Comparison of ENCODE assay signal across 29 mouse cellular contexts in the genomic region with DNA sequence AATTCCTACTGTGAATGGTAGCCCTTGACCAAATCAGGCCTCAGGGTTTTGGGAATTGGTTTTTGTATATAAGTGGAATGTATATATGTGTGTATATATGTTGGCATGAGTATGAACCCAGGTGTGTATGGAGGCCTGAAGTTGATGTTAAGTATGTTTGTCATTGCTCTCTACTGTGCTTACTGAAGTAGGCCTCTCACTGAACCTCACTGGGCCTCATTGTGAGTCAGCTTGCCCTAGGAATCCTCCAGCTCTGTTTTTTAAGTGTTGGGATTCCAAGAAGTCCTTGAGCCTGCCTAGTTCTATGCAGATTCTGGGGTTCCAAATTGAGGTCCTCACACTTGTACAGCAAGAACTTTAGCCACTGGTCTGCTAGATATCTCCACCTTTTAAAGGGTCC. TPM values are rescaled to one million over a fixed set of nuclear protein-coding genes. Genes with fewer than 3 reads are reported as not detected.
DNase-seq lines count a peak whose midpoint lies in the region; ATAC-seq and TF ChIP-seq lines count a peak whose summit lies in the region.
"Had no signal": no experiment of that assay in that cellular context is flagged by ENCODE, and none has a peak within 500 bp of the region (broad histone marks: within the 10 kb centered on the region; RNA-seq: fewer than 3 reads in every experiment).

No protein-coding gene starts in this region.

- H3K9ac ChIP-seq in limb, embryonic 15.5 days, result no peak overlapping the region
- no peak overlapping the region; the same call in 1 of the 2 replicates for H3K9ac ChIP-seq in liver, embryonic 14.5 days (replicated peaks)
- no peak overlapping the region for H3K9ac ChIP-seq in liver, postnatal 0 days (replicated peaks)
- no peak overlapping the region for H3K9ac ChIP-seq in lung, embryonic 16.5 days (ENCODE audit: low read length)
- no peak overlapping the region for H3K9ac ChIP-seq in liver, embryonic 16.5 days (ENCODE audit: low read depth, low read length)
- H3K9ac ChIP-seq: embryonic facial prominence, embryonic 13.5 days; forebrain, embryonic 12.5 days; forebrain, embryonic 15.5 days; hindbrain, embryonic 12.5 days had no signal

- TF ChIP-seq EP300 in liver, embryonic 14.5 days (IDR thresholded peaks at IDR 0.05; ENCODE audit: low read depth), result no peak
- no peak for TF ChIP-seq EP300 in liver, postnatal 0 days (IDR thresholded peaks at IDR 0.05; ENCODE audit: low read depth)

- H3K4me1 ChIP-seq in limb, embryonic 15.5 days, result no peaks in the 10 kb centered on the region
- H3K4me1 ChIP-seq in limb, embryonic 10.5 days, result no peaks in the 10 kb centered on the region
- peaks cover 73 to 78% of the 10 kb centered on the region in 2 experiments for H3K4me1 ChIP-seq in liver, embryonic 14.5 days (replicated peaks; ENCODE audit: control insufficient read depth in 2 of 2, insufficient read depth in 2 of 2, low read length in 1 of 2)
- H3K4me1 ChIP-seq in liver, postnatal 0 days (ENCODE audit: insufficient read depth), result peaks cover 36% of the 10 kb centered on the region
- H3K4me1 ChIP-seq in lung, embryonic 16.5 days (replicated peaks; ENCODE audit: control insufficient read depth, insufficient read depth, low read length), result no peaks in the 10 kb centered on the region
- H3K4me1 ChIP-seq in liver, embryonic 16.5 days (ENCODE audit: control insufficient read depth, low read depth, low read length), result peaks cover 68% of the 10 kb centered on the region
- H3K4me1 ChIP-seq: embryonic facial prominence, embryonic 10.5 days; embryonic facial prominence, embryonic 13.5 days; forebrain, embryonic 12.5 days; forebrain, embryonic 15.5 days; hindbrain, embryonic 12.5 days had no signal

- no peaks in the 10 kb centered on the region for H3K36me3 ChIP-seq in limb, embryonic 15.5 days
- H3K36me3 ChIP-seq in limb, embryonic 10.5 days, result no peaks in the 10 kb centered on the region
- no peaks in the 10 kb centered on the region for H3K36me3 ChIP-seq in liver, embryonic 14.5 days (replicated peaks; ENCODE audit: control insufficient read depth, insufficient read depth, low read depth)
- H3K36me3 ChIP-seq in liver, postnatal 0 days (replicated peaks; ENCODE audit: insufficient read depth, low read length), result no peaks in the 10 kb centered on the region
- H3K36me3 ChIP-seq in lung, embryonic 16.5 days (ENCODE audit: control insufficient read depth, insufficient read depth, low read length), result no peaks in the 10 kb centered on the region
- H3K36me3 ChIP-seq in liver, embryonic 16.5 days (ENCODE audit: control insufficient read depth, insufficient read depth), result no peaks in the 10 kb centered on the region
- H3K36me3 ChIP-seq: embryonic facial prominence, embryonic 10.5 days; embryonic facial prominence, embryonic 13.5 days; forebrain, embryonic 12.5 days; forebrain, embryonic 15.5 days; hindbrain, embryonic 12.5 days had no signal

- 0 out of 2 replicates have a peak overlapping the region, but pooled peaks have one; percentile 27 for H3K27ac ChIP-seq in limb, embryonic 15.5 days
- H3K27ac ChIP-seq in limb, embryonic 10.5 days, result no peak overlapping the region
- peak overlapping the region; percentile 56 for H3K27ac ChIP-seq in liver, embryonic 14.5 days
- no peak overlapping the region for H3K27ac ChIP-seq in liver, postnatal 0 days (ENCODE audit: low read depth)
- no peak overlapping the region for H3K27ac ChIP-seq in lung, embryonic 16.5 days (ENCODE audit: low read length)
- peak overlapping the region; percentile 45; the same call in 1 of the 2 replicates for H3K27ac ChIP-seq in liver, embryonic 16.5 days (ENCODE audit: low read length)
- H3K27ac ChIP-seq: embryonic facial prominence, embryonic 10.5 days; embryonic facial prominence, embryonic 13.5 days; forebrain, embryonic 12.5 days; forebrain, embryonic 15.5 days; hindbrain, embryonic 12.5 days had no signal

- H3K9me3 ChIP-seq in limb, embryonic 15.5 days, result no peaks in the 10 kb centered on the region
- no peaks in the 10 kb centered on the region for H3K9me3 ChIP-seq in limb, embryonic 10.5 days (replicated peaks)
- no peaks in the 10 kb centered on the region for H3K9me3 ChIP-seq in liver, embryonic 14.5 days (ENCODE audit: control insufficient read depth, low read length)
- H3K9me3 ChIP-seq in liver, postnatal 0 days (ENCODE audit: low read length), result no peaks in the 10 kb centered on the region
- H3K9me3 ChIP-seq in lung, embryonic 16.5 days (ENCODE audit: control insufficient read depth, low read length), result no peaks in the 10 kb centered on the region
- H3K9me3 ChIP-seq in liver, embryonic 16.5 days (replicated peaks; ENCODE audit: control insufficient read depth, low read length), result no peaks in the 10 kb centered on the region
- H3K9me3 ChIP-seq: embryonic facial prominence, embryonic 10.5 days; embryonic facial prominence, embryonic 13.5 days; forebrain, embryonic 12.5 days; forebrain, embryonic 15.5 days; hindbrain, embryonic 12.5 days had no signal

- H3K4me3 ChIP-seq in limb, embryonic 15.5 days, result no peak overlapping the region
- H3K4me3 ChIP-seq in limb, embryonic 10.5 days, result no peak overlapping the region
- H3K4me3 ChIP-seq in liver, embryonic 14.5 days (ENCODE audit: insufficient read depth in 1 of 2, low read depth in 2 of 2, low read length in 2 of 2), result no peak overlapping the region
- H3K4me3 ChIP-seq in liver, postnatal 0 days (ENCODE audit: low read depth, low read length), result no peak overlapping the region
- no peak overlapping the region for H3K4me3 ChIP-seq in lung, embryonic 16.5 days (ENCODE audit: low read length)
- H3K4me3 ChIP-seq in liver, embryonic 16.5 days (ENCODE audit: low read depth, low read length), result no peak overlapping the region
- H3K4me3 ChIP-seq: embryonic facial prominence, embryonic 10.5 days; embryonic facial prominence, embryonic 13.5 days; erythroblast, embryonic 14.5 days; forebrain, embryonic 12.5 days; forebrain, embryonic 15.5 days; hindbrain, embryonic 12.5 days had no signal

- no peak for DNase-seq in limb, embryonic 10.5 days (ENCODE audit: low spot score)
- no peak for DNase-seq in liver, embryonic 14.5 days (ENCODE audit: low read depth in 3 of 3, low spot score in 3 of 3)
- no peak for DNase-seq in liver, postnatal 0 days
- DNase-seq in lung, postnatal 36 days, result no peak
- no peak for DNase-seq in B cell, adult 2 months
- DNase-seq: adrenal gland, adult 8-10 months; adrenal gland, postnatal 25 days; cerebellum, adult 11-12 months; cerebellum, adult 8-10 months; cerebellum, postnatal 10 days; cerebellum, postnatal 36 days; embryo, embryonic 11 days; gastrocnemius, postnatal 25 days had no signal

- no peaks in the 10 kb centered on the region for H3K27me3 ChIP-seq in limb, embryonic 15.5 days
- H3K27me3 ChIP-seq in limb, embryonic 10.5 days (ENCODE audit: low read depth, poor library complexity, severe bottlenecking), result no peaks in the 10 kb centered on the region
- H3K27me3 ChIP-seq in liver, embryonic 14.5 days (ENCODE audit: control insufficient read depth, insufficient read depth, low read length), result no peaks in the 10 kb centered on the region
- H3K27me3 ChIP-seq in liver, postnatal 0 days (ENCODE audit: insufficient read depth, low read length), result no peaks in the 10 kb centered on the region
- H3K27me3 ChIP-seq in lung, embryonic 16.5 days (ENCODE audit: control insufficient read depth, insufficient read depth, low read depth, low read length), result no peaks in the 10 kb centered on the region
- no peaks in the 10 kb centered on the region for H3K27me3 ChIP-seq in liver, embryonic 16.5 days (ENCODE audit: control insufficient read depth, insufficient read depth, low read depth, low read length)
- H3K27me3 ChIP-seq: embryonic facial prominence, embryonic 13.5 days; forebrain, embryonic 12.5 days; forebrain, embryonic 15.5 days; hindbrain, embryonic 12.5 days had no signal

- no peak for ATAC-seq in limb, embryonic 15.5 days (ENCODE audit: insufficient number of reproducible peaks, low FRiP score, low TSS enrichment, low read depth)
- ATAC-seq in liver, embryonic 14.5 days (ENCODE audit: insufficient read depth), result no peak
- ATAC-seq in liver, postnatal 0 days, result no peak
- ATAC-seq in lung, embryonic 16.5 days (ENCODE audit: low read depth), result peak; percentile 76
- ATAC-seq in liver, embryonic 16.5 days (ENCODE audit: low read depth), result no peak
- ATAC-seq: activated CD4-positive, CD25-positive, alpha-beta regulatory T cell, adult 4 months; forebrain, embryonic 15.5 days had no signal

- H3K4me2 ChIP-seq in limb, embryonic 15.5 days, result no peak overlapping the region
- no peak overlapping the region for H3K4me2 ChIP-seq in liver, embryonic 14.5 days (ENCODE audit: low read depth)
- H3K4me2 ChIP-seq in liver, postnatal 0 days (ENCODE audit: low read depth, low read length), result no peak overlapping the region
- no peak overlapping the region for H3K4me2 ChIP-seq in lung, embryonic 16.5 days (ENCODE audit: low read depth, low read length)
- H3K4me2 ChIP-seq in liver, embryonic 16.5 days (ENCODE audit: low read depth, low read length), result no peak overlapping the region
- H3K4me2 ChIP-seq: embryonic facial prominence, embryonic 13.5 days; forebrain, embryonic 12.5 days; forebrain, embryonic 15.5 days; heart, embryonic 11.5 days; hindbrain, embryonic 12.5 days had no signal

- no peak for TF ChIP-seq CTCF in liver, embryonic 14.5 days (IDR thresholded peaks at IDR 0.05; ENCODE audit: low read depth)
- TF ChIP-seq CTCF in liver, postnatal 0 days (IDR thresholded peaks at IDR 0.05; ENCODE audit: low read depth), result no peak

RNA-seq across cellular contexts. Expression of a gene that starts 15.9 kb away (rescaled TPM):
- polyA plus RNA-seq in limb, embryonic 15.5 days (2015; fragmentation: Nextera tagmentation; extraction: Ambion mirVana), result 3.2 and 3.5 TPM in 2 replicates
- not detected in 2 replicates for polyA plus RNA-seq in limb, embryonic 10.5 days (2016; fragmentation: Nextera tagmentation; extraction: Ambion mirVana)
- polyA plus RNA-seq in liver, embryonic 14.5 days (2012; rRNA removed), result not detected in 2 replicates
- polyA plus RNA-seq in liver, embryonic 14.5 days (2014; fragmentation: Nextera tagmentation; extraction: Ambion mirVana), result not detected in 2 replicates
- polyA plus RNA-seq in liver, postnatal 0 days (2015; fragmentation: Nextera tagmentation; extraction: Ambion mirVana), result not detected in 2 replicates
- not detected in 2 replicates for polyA plus RNA-seq in lung, embryonic 16.5 days (2015; fragmentation: Nextera tagmentation; extraction: Ambion mirVana)
- not detected in 2 replicates for polyA plus RNA-seq in liver, embryonic 16.5 days (2015; fragmentation: Nextera tagmentation; extraction: Ambion mirVana)
- polyA plus RNA-seq: activated CD4-positive, CD25-positive, alpha-beta regulatory T cell, adult 4 months; brain, embryonic 14.5 days; cortical plate, adult 2 months; embryonic facial prominence, embryonic 10.5 days; embryonic facial prominence, embryonic 13.5 days; erythroblast, embryonic 14.5 days; forebrain, embryonic 12.5 days; forebrain, embryonic 15.5 days; gonadal fat pad, adult 2 months; heart, embryonic 11.5 days; heart, embryonic 14.5 days; heart, postnatal 0 days; hindbrain, embryonic 12.5 days had no signal

RNA-seq across cellular contexts. Expression of a gene that starts 32.3 kb away (rescaled TPM):
- polyA plus RNA-seq in limb, embryonic 15.5 days (2015; fragmentation: Nextera tagmentation; extraction: Ambion mirVana), result 596 and 780 TPM in 2 replicates
- polyA plus RNA-seq in limb, embryonic 10.5 days (2016; fragmentation: Nextera tagmentation; extraction: Ambion mirVana), result not detected in 2 replicates
- not detected in 2 replicates for polyA plus RNA-seq in liver, embryonic 14.5 days (2012; rRNA removed)
- polyA plus RNA-seq in liver, embryonic 14.5 days (2014; fragmentation: Nextera tagmentation; extraction: Ambion mirVana), result not detected in 2 replicates
- polyA plus RNA-seq in liver, postnatal 0 days (2015; fragmentation: Nextera tagmentation; extraction: Ambion mirVana), result not detected in 2 replicates
- 6.2 TPM in 1 of 2 replicates, not detected in the other for polyA plus RNA-seq in lung, embryonic 16.5 days (2015; fragmentation: Nextera tagmentation; extraction: Ambion mirVana)
- not detected in 2 replicates for polyA plus RNA-seq in liver, embryonic 16.5 days (2015; fragmentation: Nextera tagmentation; extraction: Ambion mirVana)
- polyA plus RNA-seq: activated CD4-positive, CD25-positive, alpha-beta regulatory T cell, adult 4 months; cortical plate, adult 2 months; embryonic facial prominence, embryonic 10.5 days; erythroblast, embryonic 14.5 days; forebrain, embryonic 12.5 days; forebrain, embryonic 15.5 days; gonadal fat pad, adult 2 months; heart, embryonic 11.5 days; heart, embryonic 14.5 days; heart, postnatal 0 days; hindbrain, embryonic 12.5 days had no signal

RNA-seq across cellular contexts. Expression of a gene that starts 48.1 kb away (rescaled TPM):
- 141 and 151 TPM in 2 replicates for polyA plus RNA-seq in limb, embryonic 15.5 days (2015; fragmentation: Nextera tagmentation; extraction: Ambion mirVana)
- 70.6 and 101 TPM in 2 replicates for polyA plus RNA-seq in limb, embryonic 10.5 days (2016; fragmentation: Nextera tagmentation; extraction: Ambion mirVana)
- polyA plus RNA-seq in liver, embryonic 14.5 days (2012; rRNA removed), result 19.1 and 23.5 TPM in 2 replicates
- 39.4 and 42.9 TPM in 2 replicates for polyA plus RNA-seq in liver, embryonic 14.5 days (2014; fragmentation: Nextera tagmentation; extraction: Ambion mirVana)
- 44.9 and 46.5 TPM in 2 replicates for polyA plus RNA-seq in liver, postnatal 0 days (2015; fragmentation: Nextera tagmentation; extraction: Ambion mirVana)
- polyA plus RNA-seq in lung, embryonic 16.5 days (2015; fragmentation: Nextera tagmentation; extraction: Ambion mirVana), result 100 and 104 TPM in 2 replicates
- 57.6 and 59.3 TPM in 2 replicates for polyA plus RNA-seq in liver, embryonic 16.5 days (2015; fragmentation: Nextera tagmentation; extraction: Ambion mirVana)

RNA-seq across cellular contexts. Expression of a gene that starts 48.2 kb away (rescaled TPM):
- not detected in 2 replicates for polyA plus RNA-seq in limb, embryonic 15.5 days (2015; fragmentation: Nextera tagmentation; extraction: Ambion mirVana)
- not detected in 2 replicates for polyA plus RNA-seq in limb, embryonic 10.5 days (2016; fragmentation: Nextera tagmentation; extraction: Ambion mirVana)
- polyA plus RNA-seq in liver, embryonic 14.5 days (2012; rRNA removed), result not detected in 2 replicates
- not detected in 2 replicates for polyA plus RNA-seq in liver, embryonic 14.5 days (2014; fragmentation: Nextera tagmentation; extraction: Ambion mirVana)
- 0.08 TPM in 1 of 2 replicates, not detected in the other for polyA plus RNA-seq in liver, postnatal 0 days (2015; fragmentation: Nextera tagmentation; extraction: Ambion mirVana)
- not detected in 2 replicates for polyA plus RNA-seq in lung, embryonic 16.5 days (2015; fragmentation: Nextera tagmentation; extraction: Ambion mirVana)
- 0.30 TPM in 1 of 2 replicates, not detected in the other for polyA plus RNA-seq in liver, embryonic 16.5 days (2015; fragmentation: Nextera tagmentation; extraction: Ambion mirVana)
- polyA plus RNA-seq: brain, embryonic 14.5 days; cortical plate, adult 2 months; embryonic facial prominence, embryonic 10.5 days; embryonic facial prominence, embryonic 13.5 days; erythroblast, embryonic 14.5 days; forebrain, embryonic 12.5 days; forebrain, embryonic 15.5 days; gonadal fat pad, adult 2 months; heart, embryonic 11.5 days; heart, embryonic 14.5 days; heart, postnatal 0 days; hindbrain, embryonic 12.5 days had no signal

Comparison
In these comparisons a context has a peak if more than half of its experiments do, and no peak if none do; other contexts are left out.
1. H3K27ac ChIP-seq: peak in limb, embryonic 15.5 days (single experiment), liver, embryonic 14.5 days (single experiment) and liver, embryonic 16.5 days (single experiment); none in limb, embryonic 10.5 days (single experiment), liver, postnatal 0 days (single experiment) and lung, embryonic 16.5 days (single experiment).
2. RNA of a gene that starts 32.3 kb away (polyA plus RNA-seq): 596 to 780 TPM in limb, embryonic 15.5 days; 6.2 TPM in lung, embryonic 16.5 days, not detected in limb, embryonic 10.5 days, not detected in liver, embryonic 14.5 days, not detected in liver, embryonic 16.5 days and not detected in liver, postnatal 0 days; every median in the first group is over 10 times any median in the second.